Mouse (Mus musculus) testis, postnatal 10 days (tissue): ENCODE results near the gene Gnat1.
A peak's percentile ranks its signal among the peaks of the same experiment; 100 is the strongest.

Experiments used
- DNase-seq: peaks from one replicate; pipeline ENCODE4 v3.0.0; 2021; ENCODE audit warnings: low spot score

Gene Gnat1

DNA sequence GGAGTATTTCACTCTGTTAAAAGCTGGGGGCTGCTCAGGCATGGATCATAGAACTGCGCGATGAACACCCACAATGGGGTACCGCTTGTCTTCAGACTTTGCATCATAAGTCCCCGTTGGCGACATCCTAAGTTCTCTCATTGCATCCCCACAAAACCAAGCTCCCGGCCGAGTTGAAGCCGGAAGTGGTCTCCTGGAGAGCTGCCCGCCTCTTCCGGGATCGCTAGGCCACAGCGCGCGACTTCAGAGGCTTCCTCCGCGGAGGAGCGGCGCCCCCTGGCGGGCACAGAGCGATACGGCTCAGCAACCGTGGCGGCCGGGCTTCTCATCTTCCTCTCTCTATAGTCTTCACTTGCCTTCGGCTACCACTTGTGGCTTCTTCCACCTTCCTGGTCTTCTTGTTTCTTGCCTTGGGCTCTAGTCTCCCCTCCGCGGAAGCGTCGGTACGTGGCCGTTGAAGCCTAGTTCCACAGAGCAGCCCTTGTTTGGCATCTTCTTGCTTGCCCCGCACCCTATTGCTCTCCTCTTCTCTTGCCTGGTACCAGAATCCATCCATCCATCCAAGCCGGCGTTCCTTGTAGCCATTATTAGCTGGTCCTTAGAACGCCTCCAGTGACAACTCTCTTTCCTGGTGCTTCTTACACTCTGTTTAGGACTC lies 34.9 kb downstream of the Gnat1 start:
- DNase-seq, result peak; percentile 97

DNA sequence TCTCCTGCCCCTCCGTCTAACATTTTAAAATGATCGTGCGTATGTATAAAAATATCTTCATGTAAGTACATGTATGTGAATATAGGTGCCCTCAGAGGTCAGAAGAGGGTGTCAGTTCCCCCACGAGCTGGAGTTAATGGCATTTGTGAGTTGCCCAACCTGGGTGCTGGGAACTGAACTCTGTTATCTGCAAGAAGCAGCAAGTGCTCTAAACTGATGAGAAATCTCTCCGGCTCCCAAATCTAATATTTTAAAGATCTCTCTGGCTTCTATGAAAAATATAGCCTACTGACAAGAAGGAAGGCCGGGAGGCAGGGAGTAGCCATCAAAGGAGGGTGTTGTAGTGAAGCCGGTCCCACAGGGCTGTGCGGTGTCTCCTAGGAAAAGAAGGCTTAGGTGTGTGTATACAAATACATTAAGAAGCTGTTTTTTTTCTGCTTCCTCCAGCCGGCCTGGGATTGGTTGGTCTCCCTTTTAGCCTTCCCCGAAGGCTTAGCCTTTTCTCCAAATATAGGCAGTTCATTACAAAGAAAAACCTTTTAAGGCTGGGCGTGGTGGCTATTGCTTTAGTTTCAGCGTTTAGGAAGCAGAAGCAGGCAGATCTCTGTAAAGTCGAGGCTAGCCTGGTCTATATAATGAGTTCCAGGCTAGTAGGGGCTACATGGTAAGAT lies 35.8 kb downstream of the Gnat1 start:
- no peak for DNase-seq

DNA sequence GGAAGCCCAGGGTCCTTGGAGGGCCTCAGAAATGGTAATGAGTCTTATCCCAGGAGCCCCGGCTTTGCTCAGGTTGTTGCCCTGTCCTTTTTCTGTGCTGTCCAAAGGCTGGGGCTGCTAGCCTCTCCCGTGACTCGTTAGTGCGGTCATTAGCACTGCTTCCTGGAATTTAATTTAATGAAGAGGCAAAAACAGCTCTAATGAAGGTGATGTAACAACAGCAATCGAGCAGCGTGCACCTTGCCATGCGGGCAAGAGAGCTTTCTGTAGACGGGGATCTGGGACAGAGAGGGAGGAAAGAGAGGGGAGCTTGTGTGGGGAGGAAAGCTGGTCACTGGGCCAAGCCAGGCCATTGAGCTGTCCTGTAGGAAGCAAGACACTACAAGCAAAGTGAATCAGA lies 37.8 kb downstream of the Gnat1 start:
- DNase-seq, result no peak

DNA sequence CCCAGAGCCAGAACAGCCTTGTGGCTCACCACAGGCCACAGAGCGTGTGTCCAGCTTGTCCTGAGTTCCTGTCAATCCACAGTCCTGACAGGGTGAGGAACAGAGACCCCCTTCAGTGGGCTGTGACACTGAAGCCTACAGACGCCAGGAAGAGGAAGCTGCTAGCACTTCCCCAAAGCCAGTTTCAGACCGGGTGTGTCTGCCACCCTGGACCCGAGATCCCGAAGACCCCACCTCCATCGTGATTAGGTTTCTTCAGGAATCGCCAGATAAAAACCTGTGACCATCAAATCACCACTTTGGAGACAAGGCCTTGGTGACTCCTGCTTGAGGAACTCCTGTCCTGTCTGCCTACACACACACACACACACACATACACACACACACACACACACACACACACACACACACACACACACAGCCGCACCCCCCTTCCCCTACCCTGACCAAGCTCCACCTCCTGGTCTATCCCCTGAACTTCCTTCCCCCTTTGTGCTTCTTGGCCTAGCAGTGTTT lies 39.2 kb downstream of the Gnat1 start:
- DNase-seq, result no peak

GRCm38 (mm10) chr9:107637070-107637469 lies 42.4 kb downstream of the Gnat1 start:
- DNase-seq, result no peak

DNA sequence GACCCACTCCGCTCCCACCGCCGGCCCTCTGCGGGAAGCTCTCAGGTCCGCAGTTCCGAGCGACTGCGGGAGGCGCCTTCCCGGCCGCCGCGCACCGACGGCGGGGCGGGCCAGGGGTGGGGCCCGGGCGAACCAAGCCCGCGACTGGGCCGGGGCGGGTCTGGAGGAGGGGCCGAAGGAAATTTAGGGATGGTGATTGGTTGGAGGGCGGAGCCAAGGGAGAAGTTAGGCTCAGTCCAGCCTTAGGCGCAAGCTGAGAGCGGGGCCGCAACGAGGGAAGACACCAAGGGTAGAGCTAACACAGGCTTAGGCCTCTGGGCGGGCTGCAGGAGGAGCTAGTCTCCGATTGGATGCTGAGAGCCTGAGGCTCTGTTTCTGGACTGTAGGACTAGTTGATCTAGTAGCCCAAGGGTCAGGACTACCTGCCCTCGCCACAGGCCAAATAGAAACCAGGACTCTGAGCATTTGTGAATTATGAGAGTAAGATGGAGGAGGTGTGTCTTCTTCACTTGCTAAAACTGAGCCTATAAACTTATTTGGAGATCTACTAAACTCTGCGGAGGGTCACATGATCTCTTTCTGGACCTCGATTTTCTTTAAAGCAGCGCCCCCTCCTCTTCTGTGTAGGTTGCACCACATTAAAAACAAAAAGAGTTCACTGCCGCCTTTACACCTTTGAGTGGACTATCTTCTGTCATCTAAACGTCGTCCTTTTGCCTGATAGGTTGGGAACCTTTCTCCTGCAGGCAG lies 44.1 kb downstream of the Gnat1 start, which contains the start of gene Gnai2:
Gene Gnai2, minus strand, starts transcription at position 89 of the 750 bp plus-strand sequence.
- peak; percentile 97 for DNase-seq

GRCm38 (mm10) chr9:107634406-107635278 lies 44.9 kb downstream of the Gnat1 start:
- no peak for DNase-seq

- peak; percentile 72 for DNase-seq
Measured at GRCm38 (mm10) chr9:107633661-107634405, 45.7 kb downstream of the Gnat1 start.

- peak; percentile 81 for DNase-seq
Measured at GRCm38 (mm10) chr9:107633091-107633660, 46.3 kb downstream of the Gnat1 start.

DNA sequence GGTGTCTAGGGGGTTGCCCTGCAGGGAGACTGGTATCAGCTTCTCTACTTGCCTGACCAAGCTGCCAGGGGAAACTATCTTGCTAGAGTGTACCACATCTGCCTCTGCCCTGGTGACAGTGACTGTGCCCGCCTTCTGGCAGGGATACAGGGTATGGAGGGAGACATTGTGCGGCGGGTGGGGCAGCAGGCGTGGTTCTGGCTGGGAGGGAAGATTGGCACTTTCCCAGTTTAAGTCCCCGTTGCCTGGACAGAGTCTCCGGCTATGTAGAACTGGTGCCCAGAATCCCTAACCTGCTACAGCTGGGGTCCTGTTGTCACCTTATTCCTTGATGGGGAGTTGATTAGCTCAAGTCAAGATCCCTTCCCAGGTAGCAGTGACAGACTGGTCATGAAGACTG lies 47.0 kb downstream of the Gnat1 start:
- DNase-seq, result peak; percentile 66

GRCm38 (mm10) chr9:107631861-107632260 lies 47.7 kb downstream of the Gnat1 start:
- DNase-seq, result no peak

- DNase-seq, result no peak
Measured at GRCm38 (mm10) chr9:107631311-107631826, 48.1 kb downstream of the Gnat1 start.

DNA sequence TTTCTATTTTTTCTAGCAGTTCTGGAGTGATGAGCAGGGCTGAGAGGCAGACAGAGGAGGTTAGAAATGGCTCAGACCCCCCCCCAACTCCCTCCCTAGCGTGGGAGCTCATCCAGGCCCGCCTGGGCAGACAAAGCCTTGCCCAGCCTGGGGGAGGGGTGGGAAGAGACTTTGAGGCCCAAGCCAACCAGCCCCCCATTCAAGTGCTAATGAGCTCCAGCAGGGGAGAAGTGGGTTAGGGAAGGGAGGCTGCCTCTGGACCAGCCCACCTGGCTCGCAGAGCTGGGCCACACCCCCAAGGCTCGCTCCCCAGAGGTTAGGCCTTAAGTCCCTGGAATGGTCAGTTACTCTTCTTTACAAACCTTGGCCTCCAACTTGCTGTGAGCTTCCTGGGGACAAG lies 48.9 kb downstream of the Gnat1 start:
- peak; percentile 69 for DNase-seq

- DNase-seq, result no peak
Measured at GRCm38 (mm10) chr9:107629901-107630425, 49.5 kb downstream of the Gnat1 start.

DNA sequence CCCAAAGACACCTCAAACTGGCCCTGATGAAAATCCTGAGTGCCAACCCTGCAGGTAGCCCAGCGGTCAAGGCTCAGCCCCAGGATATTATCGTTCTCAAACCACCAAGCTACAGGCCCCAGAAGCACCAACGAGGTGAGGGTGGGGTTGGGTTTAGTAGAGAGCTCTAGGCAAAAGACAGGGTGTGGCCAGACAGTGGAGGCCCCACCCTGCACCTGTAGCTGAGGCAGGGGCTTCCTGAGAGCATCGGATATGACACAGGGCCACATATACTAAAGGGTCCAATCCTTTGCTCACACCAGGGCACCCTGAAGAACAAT lies 50.1 kb downstream of the Gnat1 start:
- DNase-seq, result no peak

DNA sequence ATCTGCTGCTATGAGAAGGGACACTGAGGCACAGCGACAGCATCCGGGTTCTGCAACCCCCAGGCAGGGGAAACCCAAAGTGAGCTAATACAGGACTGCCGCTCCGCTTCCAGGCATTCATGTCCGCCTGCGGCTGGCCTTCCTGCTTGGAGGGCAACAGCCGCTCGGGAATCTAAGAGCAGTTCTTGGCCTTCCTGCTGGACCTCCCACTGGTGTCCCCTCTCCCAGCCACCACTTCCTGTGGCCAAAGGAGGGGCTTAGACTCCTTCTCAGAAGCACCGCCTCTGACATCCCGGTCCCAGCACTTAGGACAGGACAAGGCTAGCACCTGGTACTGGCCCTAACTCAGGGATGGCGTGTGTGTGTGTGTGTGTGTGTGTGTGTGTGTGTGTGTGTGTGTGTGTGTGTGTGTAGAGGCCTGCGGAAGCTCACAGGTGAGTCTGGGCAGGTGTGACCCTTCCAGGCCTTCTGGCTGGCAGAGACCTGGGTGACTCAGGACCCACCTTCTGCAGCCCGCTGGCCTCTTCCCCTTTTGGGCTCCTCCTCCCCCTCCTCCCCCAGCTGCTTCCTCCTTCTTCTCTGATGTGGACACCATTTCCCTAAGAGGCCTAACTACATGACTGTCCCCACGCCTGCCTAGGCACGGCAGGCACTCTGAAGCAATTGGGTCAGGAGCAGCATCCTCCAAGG lies 50.6 kb downstream of the Gnat1 start:
- DNase-seq, result no peak

- DNase-seq, result no peak
Measured at GRCm38 (mm10) chr9:107627387-107628255, 51.9 kb downstream of the Gnat1 start.

DNA sequence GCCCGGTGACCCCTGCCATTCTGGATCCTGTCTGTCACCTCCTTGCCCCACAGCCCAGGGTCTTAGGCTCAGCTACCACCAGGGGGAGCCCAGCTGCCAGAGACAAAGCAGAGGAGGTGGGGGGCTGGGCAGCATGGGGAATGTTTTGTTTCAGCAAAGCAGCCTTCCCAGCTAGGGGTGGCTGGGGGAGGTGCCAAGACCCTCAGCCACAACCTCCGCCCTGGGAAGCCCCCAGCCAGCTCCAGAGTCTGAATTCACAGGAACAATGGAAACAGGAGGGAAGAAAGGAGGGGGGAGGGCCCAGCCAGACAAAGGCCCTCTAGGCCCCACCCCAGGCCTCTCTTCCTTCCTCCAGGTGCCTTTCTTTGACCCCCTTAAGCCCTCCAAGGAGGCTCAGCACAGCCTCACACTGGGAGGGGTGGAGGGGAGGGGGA lies 52.7 kb downstream of the Gnat1 start:
- peak; percentile 92 for DNase-seq
